Mouse (Mus musculus) liver, adult 2 months (tissue): ENCODE measurements around the gene Tnni2.

Experiments
- CTCF ChIP-seq: fragments of 200-500 bp; IDR thresholded peaks from 2 replicates; pipeline ENCODE4 v1.5.1; 2011; ENCODE audit warnings: low read depth, low read length, control low read depth
- POLR2A ChIP-seq: fragments of 200-500 bp; IDR thresholded peaks from 2 replicates; pipeline ENCODE4 v1.6.1; 2011; ENCODE audit warnings: low read length, control low read depth; ENCODE audit not compliant: insufficient read depth; ENCODE audit errors: extremely low read depth

DNA sequence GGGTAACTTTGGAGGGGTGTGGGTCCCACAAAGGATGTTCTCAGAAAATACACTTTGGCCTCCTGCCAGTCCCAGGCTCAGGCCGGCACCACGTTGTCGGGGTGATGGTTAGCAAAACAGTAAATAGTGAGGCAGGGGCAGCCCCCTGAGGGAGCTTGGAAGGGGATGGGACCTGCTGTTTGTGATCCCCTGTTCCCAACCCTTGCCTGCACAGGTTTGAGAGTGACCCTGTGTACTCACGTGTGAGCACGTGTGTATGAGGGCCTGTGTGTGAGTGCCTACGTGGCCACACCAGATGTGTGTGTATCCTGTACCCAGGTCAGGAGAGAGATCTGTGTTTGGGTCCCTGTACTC lies 40.6 kb downstream of the Tnni2 start:
- TF ChIP-seq CTCF (no peak), POLR2A (no peak)
